Mouse (Mus musculus): ENCODE measurements around the gene C4b. TPM values are rescaled to one million over a fixed set of nuclear protein-coding genes. Genes with fewer than 3 reads are reported as not detected.
"Not testable (repeated sequence)": the region's sequence is repeated elsewhere in the genome, so short reads cannot be mapped to it uniquely, and the experiment has no call there.

Gene C4b
- total RNA-seq, 4 experiments from 2014 or later = 1.3 to 10.9 (median 4.9) TPM

- DNase-seq (ENCODE audit: low spot score in 2 of 2) = not testable (repeated sequence)
Observed at GRCm38 (mm10) chr17:34706476-34706875, 37.2 kb downstream of the C4b start.

DNA sequence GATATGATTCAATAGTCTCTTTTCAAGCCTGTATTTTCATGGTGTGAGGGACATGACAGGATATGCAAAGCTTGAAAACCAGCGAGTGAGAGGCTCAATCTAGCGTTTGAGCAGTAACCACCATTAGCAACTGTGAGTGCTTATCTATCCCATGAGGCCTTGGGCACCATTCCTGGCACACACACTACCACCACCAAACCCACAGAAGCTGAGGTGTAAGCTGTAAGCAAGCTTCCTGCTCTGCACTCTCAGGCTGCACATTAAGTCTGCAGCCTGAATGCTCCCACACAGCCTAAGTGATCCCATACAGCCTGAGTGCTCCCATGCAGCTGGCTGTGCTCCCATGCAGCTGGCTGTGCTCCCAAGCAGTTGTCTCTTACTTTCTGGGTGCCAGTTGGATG, 43.0 kb downstream of the C4b start:
- no peak for DNase-seq (ENCODE audit: low spot score in 2 of 2)

- no peak for DNase-seq (ENCODE audit: low spot score in 2 of 2)
Observed at GRCm38 (mm10) chr17:34699575-34700408, 43.9 kb downstream of the C4b start.

- peak; percentile 84 to 90 for DNase-seq (ENCODE audit: low spot score in 2 of 2)
Observed at GRCm38 (mm10) chr17:34692906-34693305, 50.8 kb downstream of the C4b start.

DNA sequence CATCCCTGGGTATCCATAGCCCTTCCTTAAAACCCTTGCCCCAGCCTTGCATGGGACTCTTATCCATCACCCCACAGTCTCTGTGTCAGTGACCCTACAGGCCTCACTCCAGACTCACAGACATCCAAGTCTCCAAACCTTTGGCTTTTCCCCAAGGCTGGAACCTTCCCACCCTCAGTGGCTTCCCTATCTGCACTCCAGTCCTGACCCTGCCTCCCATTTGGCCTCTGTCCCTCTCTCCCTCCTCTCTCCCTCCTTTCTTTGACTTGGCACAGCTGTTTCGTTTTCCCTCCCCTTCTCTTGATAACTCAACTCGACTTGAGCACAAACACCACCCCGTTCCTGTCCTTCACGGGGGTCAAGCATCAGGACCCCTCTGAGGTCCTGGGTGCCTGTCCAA, 53.2 kb downstream of the C4b start:
- peak; percentile 46 to 63 for DNase-seq (ENCODE audit: low spot score in 2 of 2)

GRCm38 (mm10) chr17:34688889-34689288, 54.8 kb downstream of the C4b start:
- DNase-seq (ENCODE audit: low spot score in 2 of 2) = no peak

- peak; percentile 48 to 71 for DNase-seq (ENCODE audit: low spot score in 2 of 2)
Observed at GRCm38 (mm10) chr17:34685120-34686110, 58.3 kb downstream of the C4b start.

GRCm38 (mm10) chr17:34684253-34684893, 59.3 kb downstream of the C4b start:
- DNase-seq (ENCODE audit: low spot score in 2 of 2) = no peak

GRCm38 (mm10) chr17:34683686-34684220, 59.9 kb downstream of the C4b start:
- DNase-seq (ENCODE audit: low spot score in 2 of 2) = no peak

DNA sequence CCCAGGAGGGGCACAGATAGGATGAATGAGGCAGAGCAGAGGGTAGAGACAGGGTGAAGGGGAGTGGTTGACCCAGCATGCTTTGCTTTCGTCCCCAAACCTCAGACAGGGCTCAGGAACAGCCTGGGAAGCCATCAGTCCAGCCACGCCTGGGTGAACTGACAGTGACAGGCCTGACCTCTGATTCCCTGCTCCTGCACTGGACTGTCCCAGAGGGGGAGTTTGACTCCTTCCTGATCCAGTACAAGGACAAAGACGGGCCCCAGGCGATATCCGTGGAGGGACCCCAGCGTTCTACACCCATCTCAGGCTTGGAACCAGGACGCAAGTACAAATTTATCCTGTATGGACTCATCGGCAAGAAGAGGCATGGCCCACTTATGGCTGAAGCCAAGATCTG, 60.5 kb downstream of the C4b start:
- no peak for DNase-seq (ENCODE audit: low spot score in 2 of 2)

- DNase-seq (ENCODE audit: low spot score in 2 of 2) = no peak
Observed at GRCm38 (mm10) chr17:34681881-34682536, 61.7 kb downstream of the C4b start.

DNA sequence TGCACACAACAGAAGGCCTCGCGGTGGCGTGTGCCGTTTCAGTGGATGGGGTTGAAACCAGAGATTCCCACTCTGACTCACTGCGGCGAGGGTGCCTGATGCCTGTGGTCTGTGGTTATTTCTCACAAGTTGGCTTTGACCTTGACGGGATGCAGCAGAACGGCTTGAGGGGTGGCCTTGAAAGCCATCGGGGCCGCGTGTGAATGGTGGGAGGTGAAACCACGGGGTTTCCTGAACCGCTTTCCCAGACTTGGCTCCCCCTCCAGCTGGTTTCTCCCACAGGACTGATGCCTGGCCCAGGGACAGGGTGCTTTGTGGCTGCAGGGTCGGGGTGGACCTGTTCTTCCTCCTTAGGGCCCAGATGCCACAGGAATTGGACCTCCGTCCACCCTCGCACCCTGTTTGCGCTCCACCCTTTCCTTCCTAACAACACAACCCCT, 62.5 kb downstream of the C4b start:
- DNase-seq (ENCODE audit: low spot score in 2 of 2) = no peak

GRCm38 (mm10) chr17:34680621-34681020, 63.1 kb downstream of the C4b start:
- DNase-seq (ENCODE audit: low spot score in 2 of 2) = no peak

GRCm38 (mm10) chr17:34680191-34680590, 63.5 kb downstream of the C4b start:
- no peak for DNase-seq (ENCODE audit: low spot score in 2 of 2)

Small RNAs within 50 kb of the gene (microRNA-seq; reads per million reads assigned to microRNA genes)
- gene Gm27471 = not detected

Other genes with a start within 250 kb of the C4b start
- not detected for gene Btnl6, start 226.5 kb downstream of the C4b start, total RNA-seq (2022)
- gene Notch4, start 179.6 kb downstream of the C4b start, total RNA-seq (2022) = 1 to 10 TPM; 4.6 to 8.2 (median 5.7) TPM
- 1 to 10 TPM in 1 of 4 experiments, under 1 TPM in 3; 0.53 to 1.8 (median 0.77) TPM for gene Gpsm3, start 154.1 kb downstream of the C4b start, total RNA-seq (2022)
- 10 to 100 TPM in 3 of 4 experiments, 1 to 10 TPM in 1; 9.1 to 15.4 (median 13.8) TPM for gene Pbx2, start 152.6 kb downstream of the C4b start, total RNA-seq (2022)
- gene Ager, start 146.0 kb downstream of the C4b start, total RNA-seq (2022) = under 1 TPM in 1 of 4 experiments, not detected in 3; 0.19 TPM
- 10 to 100 TPM; 20.2 to 23.9 (median 22.7) TPM for gene Rnf5, start 140.2 kb downstream of the C4b start, total RNA-seq (2022)
- gene Agpat1, start 139.6 kb downstream of the C4b start, total RNA-seq (2022) = 100 to 1,000 TPM in 2 of 4 experiments, 10 to 100 TPM in 2; 89.5 to 104 (median 97.0) TPM
- gene Egfl8, start 127.9 kb downstream of the C4b start, total RNA-seq (2022) = 1 to 10 TPM in 3 of 4 experiments, under 1 TPM in 1; 0.77 to 1.4 (median 1.1) TPM
- 10 to 100 TPM; 38.0 to 40.7 (median 39.9) TPM for gene Ppt2, start 115.4 kb downstream of the C4b start, total RNA-seq (2022)
- gene Prrt1, start 114.3 kb downstream of the C4b start, total RNA-seq (2022) = under 1 TPM in 3 of 4 experiments, not detected in 1; 0.12 to 0.35 (median 0.25) TPM
- gene Fkbpl, start 99.1 kb downstream of the C4b start, total RNA-seq (2022) = 1 to 10 TPM; 5.3 to 9.4 (median 8.9) TPM
- gene Atf6b, start 96.7 kb downstream of the C4b start, total RNA-seq (2022) = 1 to 10 TPM; 5.4 to 7.6 (median 6.3) TPM
- gene Tnxb, start 73.3 kb downstream of the C4b start, total RNA-seq (2022) = 10 to 100 TPM; 18.1 to 27.4 (median 23.3) TPM
- gene Cyp21a1, start 60.7 kb upstream of the C4b start, total RNA-seq (2022) = 1 to 10 TPM in 1 of 4 experiments, under 1 TPM in 1, not detected in 2; 0.34 to 3.1 TPM
- gene Stk19, start 93.1 kb upstream of the C4b start, total RNA-seq (2022) = 1 to 10 TPM; 5.6 to 8.0 (median 6.9) TPM
- gene Dxo, start 93.1 kb upstream of the C4b start, total RNA-seq (2022) = 1 to 10 TPM; 7.3 to 9.9 (median 8.6) TPM
- gene Skiv2l, start 106.3 kb upstream of the C4b start, total RNA-seq (2022) = 10 to 100 TPM; 21.3 to 23.4 (median 21.9) TPM
- gene Nelfe, start 106.5 kb upstream of the C4b start, total RNA-seq (2022) = 10 to 100 TPM in 1 of 4 experiments, 1 to 10 TPM in 3; 7.6 to 10.4 (median 8.9) TPM
- gene Cfb, start 118.6 kb upstream of the C4b start, total RNA-seq (2022) = 1 to 10 TPM in 3 of 4 experiments, under 1 TPM in 1; 0.56 to 6.3 (median 2.8) TPM
- 1 to 10 TPM; 7.3 to 7.9 (median 7.6) TPM for gene Zbtb12, start 135.6 kb upstream of the C4b start, total RNA-seq (2022)
- gene Gm20547, start 138.2 kb upstream of the C4b start, total RNA-seq (2022) = not detected
- 1 to 10 TPM in 3 of 4 experiments, under 1 TPM in 1; 0.73 to 2.3 (median 2.2) TPM for gene C2, start 154.4 kb upstream of the C4b start, total RNA-seq (2022)
- gene Ehmt2, start 154.6 kb upstream of the C4b start, total RNA-seq (2022) = 10 to 100 TPM; 31.2 to 37.2 (median 33.4) TPM
- under 1 TPM in 2 of 4 experiments, not detected in 2; 0.15 TPM for gene Slc44a4, start 170.6 kb upstream of the C4b start, total RNA-seq (2022)
- gene Neu1, start 187.4 kb upstream of the C4b start, total RNA-seq (2022) = 10 to 100 TPM in 2 of 4 experiments, 1 to 10 TPM in 2; 8.8 to 11.6 (median 10.5) TPM
- gene Hspa1b, start 215.4 kb upstream of the C4b start, total RNA-seq (2022) = 10 to 100 TPM in 1 of 4 experiments, 1 to 10 TPM in 3; 2.4 to 13.6 (median 3.7) TPM
- not detected for gene Gm20481, start 226.0 kb upstream of the C4b start, total RNA-seq (2022)
- gene Hspa1a, start 228.3 kb upstream of the C4b start, total RNA-seq (2022) = 10 to 100 TPM in 1 of 4 experiments, 1 to 10 TPM in 3; 4.2 to 17.8 (median 5.3) TPM
- gene Hspa1l, start 228.8 kb upstream of the C4b start, total RNA-seq (2022) = 10 to 100 TPM; 19.4 to 26.1 (median 20.2) TPM
- gene Lsm2, start 238.0 kb upstream of the C4b start, total RNA-seq (2022) = 10 to 100 TPM; 11.7 to 15.7 (median 13.0) TPM